Mouse (Mus musculus): ENCODE data around the gene Pelo.

DNA sequence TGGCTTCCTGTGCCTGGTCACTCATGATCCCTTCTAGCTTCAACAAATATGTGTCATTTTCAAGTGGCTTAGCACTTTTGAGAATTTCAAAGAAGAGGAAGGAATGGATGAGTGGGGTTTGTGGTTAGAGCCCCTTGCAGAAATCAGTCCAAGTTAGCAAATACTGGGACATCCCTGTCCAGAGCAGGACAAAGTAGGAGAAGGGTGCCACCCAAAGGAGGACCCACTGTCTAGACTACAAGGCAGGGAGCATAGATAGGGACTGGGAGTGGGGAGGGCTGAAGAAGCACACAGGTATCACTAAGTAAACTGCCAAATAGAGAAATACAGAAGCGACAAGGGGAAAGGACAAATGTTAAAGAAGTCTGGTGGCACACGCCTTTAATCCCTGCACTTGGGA, 12.8 kb upstream of the Pelo start:
- TF ChIP-seq POLR2A (IDR thresholded peaks at IDR 0.05; ENCODE audit: extremely low read depth, insufficient read depth, low read length) (no peak), CTCF (IDR thresholded peaks at IDR 0.05; ENCODE audit: extremely low read depth, insufficient read depth, low read length) (no peak)

Data from cortical plate, adult 2 months (tissue).